27 mouse cellular contexts compared by ENCODE assay signal in genomic region chr1:194901075-194901474, GRCm38 (mm10).
"Had no signal": no experiment of that assay in that cellular context is flagged by ENCODE, and none has a peak within 500 bp of the region (broad histone marks: within the 10 kb centered on the region; RNA-seq: fewer than 3 reads in every experiment).

No protein-coding gene starts in this region.

- H3K4me3 ChIP-seq: embryonic facial prominence, embryonic 10.5 days; embryonic facial prominence, embryonic 12.5 days; embryonic facial prominence, embryonic 13.5 days; embryonic facial prominence, embryonic 15.5 days; erythroblast, embryonic 14.5 days; forebrain, embryonic 10.5 days; forebrain, embryonic 12.5 days; forebrain, embryonic 13.5 days; forebrain, embryonic 15.5 days; gastrocnemius, adult 2 months; heart, adult 2 months; heart, embryonic 10.5 days; heart, embryonic 12.5 days had no signal

- H3K9me3 ChIP-seq: embryonic facial prominence, embryonic 10.5 days; embryonic facial prominence, embryonic 12.5 days; embryonic facial prominence, embryonic 13.5 days; embryonic facial prominence, embryonic 15.5 days; forebrain, embryonic 10.5 days; forebrain, embryonic 12.5 days; forebrain, embryonic 13.5 days; forebrain, embryonic 15.5 days; heart, embryonic 10.5 days; heart, embryonic 12.5 days had no signal

- ATAC-seq: forebrain, embryonic 13.5 days; forebrain, embryonic 14.5 days; forebrain, embryonic 15.5 days; forebrain, embryonic 16.5 days; forebrain, postnatal 0 days had no signal

- H3K27ac ChIP-seq: embryonic facial prominence, embryonic 10.5 days; embryonic facial prominence, embryonic 12.5 days; embryonic facial prominence, embryonic 13.5 days; embryonic facial prominence, embryonic 15.5 days; forebrain, embryonic 10.5 days; forebrain, embryonic 12.5 days; forebrain, embryonic 13.5 days; forebrain, embryonic 15.5 days; heart, adult 2 months; heart, embryonic 10.5 days had no signal

- H3K4me1 ChIP-seq: embryonic facial prominence, embryonic 10.5 days; embryonic facial prominence, embryonic 12.5 days; embryonic facial prominence, embryonic 13.5 days; embryonic facial prominence, embryonic 15.5 days; forebrain, embryonic 10.5 days; forebrain, embryonic 12.5 days; forebrain, embryonic 13.5 days; forebrain, embryonic 15.5 days; heart, embryonic 10.5 days; heart, embryonic 12.5 days had no signal

- DNase-seq: cerebellum, postnatal 10 days; cerebellum, postnatal 14 days; cerebellum, postnatal 25 days; cerebellum, postnatal 36 days; embryo, embryonic 11 days; forebrain, postnatal 0 days; gastrocnemius, adult 2 months; gastrocnemius, postnatal 10 days; gastrocnemius, postnatal 14 days; gastrocnemius, postnatal 25 days; gastrocnemius, postnatal 36 days; heart, adult 11 months; heart, adult 18-20 months; heart, adult 2 months had no signal

- H3K9ac ChIP-seq: embryonic facial prominence, embryonic 12.5 days; embryonic facial prominence, embryonic 13.5 days; embryonic facial prominence, embryonic 15.5 days; forebrain, embryonic 12.5 days; forebrain, embryonic 13.5 days; forebrain, embryonic 15.5 days; forebrain, postnatal 0 days; heart, embryonic 12.5 days had no signal

- H3K27me3 ChIP-seq: embryonic facial prominence, embryonic 12.5 days; embryonic facial prominence, embryonic 13.5 days; embryonic facial prominence, embryonic 15.5 days; forebrain, embryonic 12.5 days; forebrain, embryonic 13.5 days; forebrain, embryonic 15.5 days; heart, embryonic 12.5 days had no signal

- H3K36me3 ChIP-seq: embryonic facial prominence, embryonic 10.5 days; embryonic facial prominence, embryonic 12.5 days; embryonic facial prominence, embryonic 13.5 days; embryonic facial prominence, embryonic 15.5 days; forebrain, embryonic 10.5 days; forebrain, embryonic 12.5 days; forebrain, embryonic 15.5 days; heart, embryonic 10.5 days; heart, embryonic 12.5 days had no signal
